Mouse (Mus musculus): ENCODE measurements around the gene Rab10. TPM values are rescaled to one million over a fixed set of nuclear protein-coding genes. Genes with fewer than 3 reads are reported as not detected.

Gene Rab10
- polyA plus RNA-seq, 1 experiment: 50.2 TPM

DNA sequence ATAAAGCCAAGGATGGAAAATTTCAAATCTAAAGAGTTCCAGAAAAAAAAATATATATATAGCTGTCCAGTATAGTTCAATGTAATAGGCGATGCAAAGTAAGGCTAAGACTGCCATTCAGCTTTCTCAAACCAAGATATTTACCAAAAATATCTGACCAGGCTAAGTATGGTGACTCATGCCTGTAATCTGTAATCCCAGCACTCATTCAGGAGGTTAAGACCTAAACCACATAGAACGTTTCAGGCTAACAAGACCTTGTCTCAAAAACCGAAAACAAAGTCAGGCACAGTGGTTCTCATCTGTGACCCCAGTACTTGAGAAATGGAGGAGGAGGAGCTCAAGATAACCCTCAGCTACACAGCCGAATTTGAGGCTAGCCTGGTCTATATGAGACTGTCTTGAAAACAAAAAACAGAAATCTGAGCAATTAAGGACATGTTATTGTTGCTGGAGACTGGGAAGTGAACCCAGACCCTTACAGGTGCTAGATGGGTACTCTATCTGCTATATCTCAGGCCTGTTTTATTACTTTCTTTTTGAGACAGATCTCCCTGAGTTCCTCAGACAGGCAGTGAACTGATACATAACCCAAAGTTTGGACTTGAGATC is 25.8 kb downstream of the Rab10 start:
- H3ac ChIP-seq (ENCODE audit: control insufficient read depth, insufficient read length, low read depth): no peak overlapping the region
- TF ChIP-seq CEBPB (IDR thresholded peaks at IDR 0.05; ENCODE audit: low read depth): no peak
- TF ChIP-seq MAX (IDR thresholded peaks at IDR 0.05): no peak
- no peak for TF ChIP-seq FOSL1 (IDR thresholded peaks at IDR 0.05; ENCODE audit: insufficient read depth, low read length, poor library complexity, severe bottlenecking)
- TF ChIP-seq MYOG (IDR thresholded peaks at IDR 0.05; ENCODE audit: control insufficient read depth, extremely low read depth, insufficient read length): no peak
- no peak for TF ChIP-seq USF1 (IDR thresholded peaks at IDR 0.05; ENCODE audit: low read depth)
- no peak for TF ChIP-seq CTCF (IDR thresholded peaks at IDR 0.05; ENCODE audit: control insufficient read depth, insufficient read depth, insufficient read length)
- TF ChIP-seq MYOD1 (IDR thresholded peaks at IDR 0.05; ENCODE audit: control insufficient read depth, insufficient read length, low read depth): no peak

DNA sequence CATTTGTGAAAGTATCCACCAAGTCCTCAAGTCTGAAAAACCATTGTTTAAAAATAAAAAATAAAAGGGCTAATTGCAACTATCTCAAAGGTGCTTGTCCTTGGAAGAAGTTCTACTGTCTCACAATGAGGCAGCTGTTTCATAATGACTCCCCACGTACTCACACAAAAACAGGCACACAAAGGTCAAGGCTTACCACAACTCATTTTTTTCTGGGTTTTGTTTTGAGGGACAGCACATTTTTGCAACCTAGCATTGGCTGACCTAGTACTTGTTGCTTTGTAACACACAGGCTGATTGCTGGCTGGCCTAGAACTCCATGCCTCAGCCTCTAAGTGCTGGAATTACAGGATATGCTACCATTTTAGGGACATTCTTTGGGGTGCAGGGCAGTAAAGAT is 26.8 kb downstream of the Rab10 start:
- Histone ChIP-seq H3K79me2 (ENCODE audit: control insufficient read depth, insufficient read depth) (peaks cover 100% of the 10 kb centered on the region), H3ac (ENCODE audit: control insufficient read depth, insufficient read length, low read depth) (no peak overlapping the region), H3K4me3 (ENCODE audit: insufficient read depth, poor library complexity, severe bottlenecking) (no peak overlapping the region), H3K27me3 (ENCODE audit: control insufficient read depth, insufficient read depth, insufficient read length) (no peaks in the 10 kb centered on the region), H3K36me3 (ENCODE audit: control insufficient read depth, insufficient read depth) (peaks cover 15% of the 10 kb centered on the region), H3K79me3 (ENCODE audit: low read depth) (peaks cover 99% of the 10 kb centered on the region)
- no peak for TF ChIP-seq CTCF (IDR thresholded peaks at IDR 0.05; ENCODE audit: control insufficient read depth, insufficient read depth, insufficient read length)
- TF ChIP-seq MYOD1 (IDR thresholded peaks at IDR 0.05; ENCODE audit: control insufficient read depth, insufficient read length, low read depth): no peak
- TF ChIP-seq MYOG (IDR thresholded peaks at IDR 0.05; ENCODE audit: control insufficient read depth, extremely low read depth, insufficient read length): no peak
- TF ChIP-seq FOSL1 (IDR thresholded peaks at IDR 0.05; ENCODE audit: insufficient read depth, low read length, poor library complexity, severe bottlenecking): no peak
- no peak for TF ChIP-seq MAX (IDR thresholded peaks at IDR 0.05)
- no peak for TF ChIP-seq CEBPB (IDR thresholded peaks at IDR 0.05; ENCODE audit: low read depth)
- TF ChIP-seq USF1 (IDR thresholded peaks at IDR 0.05; ENCODE audit: low read depth): no peak

More for the DNA sequence above, 25.8 kb downstream of the Rab10 start:
- peaks cover 18% of the 10 kb centered on the region for H3K36me3 ChIP-seq (ENCODE audit: control insufficient read depth, insufficient read depth)
- peaks cover 99% of the 10 kb centered on the region for H3K79me3 ChIP-seq (ENCODE audit: low read depth)
- no peak overlapping the region for H3K4me3 ChIP-seq (ENCODE audit: insufficient read depth, poor library complexity, severe bottlenecking)
- H3K27me3 ChIP-seq (ENCODE audit: control insufficient read depth, insufficient read depth, insufficient read length): no peaks in the 10 kb centered on the region
- peaks cover 100% of the 10 kb centered on the region for H3K79me2 ChIP-seq (ENCODE audit: control insufficient read depth, insufficient read depth)

GRCm38 (mm10) chr12:3282520-3282919 is 27.2 kb downstream of the Rab10 start:
- H3K79me3 ChIP-seq (ENCODE audit: low read depth): peaks cover 99% of the 10 kb centered on the region
- H3K4me3 ChIP-seq (ENCODE audit: insufficient read depth, poor library complexity, severe bottlenecking): no peak overlapping the region
- TF ChIP-seq CEBPB (IDR thresholded peaks at IDR 0.05; ENCODE audit: low read depth) (no peak), USF1 (IDR thresholded peaks at IDR 0.05; ENCODE audit: low read depth) (no peak), MYOD1 (IDR thresholded peaks at IDR 0.05; ENCODE audit: control insufficient read depth, insufficient read length, low read depth) (no peak)
- no peak overlapping the region for H3ac ChIP-seq (ENCODE audit: control insufficient read depth, insufficient read length, low read depth)
- H3K79me2 ChIP-seq (ENCODE audit: control insufficient read depth, insufficient read depth): peaks cover 100% of the 10 kb centered on the region
- H3K27me3 ChIP-seq (ENCODE audit: control insufficient read depth, insufficient read depth, insufficient read length): no peaks in the 10 kb centered on the region
- H3K36me3 ChIP-seq (ENCODE audit: control insufficient read depth, insufficient read depth): peaks cover 15% of the 10 kb centered on the region

- TF ChIP-seq CEBPB (IDR thresholded peaks at IDR 0.05; ENCODE audit: low read depth): no peak
- TF ChIP-seq MYOG (IDR thresholded peaks at IDR 0.05; ENCODE audit: control insufficient read depth, extremely low read depth, insufficient read length): no peak
- TF ChIP-seq FOSL1 (IDR thresholded peaks at IDR 0.05; ENCODE audit: insufficient read depth, low read length, poor library complexity, severe bottlenecking): no peak
- TF ChIP-seq USF1 (IDR thresholded peaks at IDR 0.05; ENCODE audit: low read depth): no peak
- no peak for TF ChIP-seq CTCF (IDR thresholded peaks at IDR 0.05; ENCODE audit: control insufficient read depth, insufficient read depth, insufficient read length)
- no peak for TF ChIP-seq MYOD1 (IDR thresholded peaks at IDR 0.05; ENCODE audit: control insufficient read depth, insufficient read length, low read depth)
- TF ChIP-seq MAX (IDR thresholded peaks at IDR 0.05): no peak
- Histone ChIP-seq H3K36me3 (ENCODE audit: control insufficient read depth, insufficient read depth) (peaks cover 15% of the 10 kb centered on the region), H3K27me3 (ENCODE audit: control insufficient read depth, insufficient read depth, insufficient read length) (no peaks in the 10 kb centered on the region), H3K79me3 (ENCODE audit: low read depth) (peaks cover 95% of the 10 kb centered on the region), H3K4me3 (ENCODE audit: insufficient read depth, poor library complexity, severe bottlenecking) (no peak overlapping the region), H3ac (ENCODE audit: control insufficient read depth, insufficient read length, low read depth) (no peak overlapping the region), H3K79me2 (ENCODE audit: control insufficient read depth, insufficient read depth) (peaks cover 100% of the 10 kb centered on the region)
Observed at GRCm38 (mm10) chr12:3278880-3279339, 30.9 kb downstream of the Rab10 start.

DNA sequence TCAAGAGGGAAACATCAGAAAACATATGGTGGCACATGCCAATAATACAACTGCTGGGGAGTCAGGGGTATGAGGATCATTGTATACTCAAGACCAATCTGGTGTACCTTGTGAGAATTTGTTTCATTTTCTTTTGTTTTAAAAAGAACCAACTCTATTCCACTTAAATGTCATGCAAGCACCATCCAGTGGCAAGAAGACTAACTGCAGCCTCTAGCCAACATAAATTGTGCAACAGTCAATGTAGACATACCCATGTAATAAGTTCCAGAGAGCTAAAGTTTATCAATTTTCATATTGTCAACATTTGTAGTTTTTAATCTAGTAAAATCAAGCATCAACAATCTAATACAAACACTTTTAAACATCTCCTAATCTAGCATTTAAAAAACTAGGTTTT is 39.0 kb downstream of the Rab10 start:
- no peaks in the 10 kb centered on the region for H3K27me3 ChIP-seq (ENCODE audit: control insufficient read depth, insufficient read depth, insufficient read length)
- peaks cover 100% of the 10 kb centered on the region for H3K79me2 ChIP-seq (ENCODE audit: control insufficient read depth, insufficient read depth)
- no peak overlapping the region for H3ac ChIP-seq (ENCODE audit: control insufficient read depth, insufficient read length, low read depth)
- peaks cover 7% of the 10 kb centered on the region for H3K36me3 ChIP-seq (ENCODE audit: control insufficient read depth, insufficient read depth)
- H3K4me3 ChIP-seq (ENCODE audit: insufficient read depth, poor library complexity, severe bottlenecking): no peak overlapping the region
- peak; percentile 12 for TF ChIP-seq CEBPB (IDR thresholded peaks at IDR 0.05; ENCODE audit: low read depth)
- TF ChIP-seq MYOD1 (IDR thresholded peaks at IDR 0.05; ENCODE audit: control insufficient read depth, insufficient read length, low read depth): no peak
- no peak for TF ChIP-seq MAX (IDR thresholded peaks at IDR 0.05)
- H3K79me3 ChIP-seq (ENCODE audit: low read depth): peaks cover 97% of the 10 kb centered on the region

GRCm38 (mm10) chr12:3267397-3267796 is 42.4 kb downstream of the Rab10 start:
- Histone ChIP-seq H3ac (ENCODE audit: control insufficient read depth, insufficient read length, low read depth) (no peak overlapping the region), H3K4me3 (ENCODE audit: insufficient read depth, poor library complexity, severe bottlenecking) (no peak overlapping the region), H3K27me3 (ENCODE audit: control insufficient read depth, insufficient read depth, insufficient read length) (no peaks in the 10 kb centered on the region), H3K79me3 (ENCODE audit: low read depth) (peaks cover 95% of the 10 kb centered on the region), H3K79me2 (ENCODE audit: control insufficient read depth, insufficient read depth) (peaks cover 100% of the 10 kb centered on the region), H3K36me3 (ENCODE audit: control insufficient read depth, insufficient read depth) (peaks cover 33% of the 10 kb centered on the region)
- TF ChIP-seq MAX (IDR thresholded peaks at IDR 0.05) (no peak), CEBPB (IDR thresholded peaks at IDR 0.05; ENCODE audit: low read depth) (no peak), FOSL1 (IDR thresholded peaks at IDR 0.05; ENCODE audit: insufficient read depth, low read length, poor library complexity, severe bottlenecking) (no peak), CTCF (IDR thresholded peaks at IDR 0.05; ENCODE audit: control insufficient read depth, insufficient read depth, insufficient read length) (no peak), MYOG (IDR thresholded peaks at IDR 0.05; ENCODE audit: control insufficient read depth, extremely low read depth, insufficient read length) (no peak), USF1 (IDR thresholded peaks at IDR 0.05; ENCODE audit: low read depth) (no peak), MYOD1 (IDR thresholded peaks at IDR 0.05; ENCODE audit: control insufficient read depth, insufficient read length, low read depth) (no peak)
